ENCODE assay signal across 1 mouse cellular context in the genomic region with DNA sequence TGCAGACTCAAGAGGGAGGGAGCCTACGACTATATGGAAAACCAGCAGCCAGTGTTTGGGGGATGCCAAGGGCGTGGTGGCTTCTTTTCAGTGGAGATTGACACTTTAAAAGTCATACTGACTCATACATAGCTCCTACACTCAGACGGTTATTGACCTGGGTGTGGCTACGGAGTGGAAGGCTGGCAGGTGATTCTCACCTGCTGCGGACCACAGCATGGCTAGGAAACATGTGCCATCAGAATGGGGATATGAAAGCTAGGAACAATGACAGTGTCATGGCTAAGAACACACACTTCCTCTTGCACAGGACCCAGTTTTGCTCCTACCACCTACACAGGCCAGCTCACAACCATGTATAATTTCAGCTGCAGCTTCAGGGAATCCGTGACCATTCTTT.
TF ChIP-seq lines count a peak whose summit lies in the region.

No protein-coding gene starts in this region.

TF ChIP-seq in CH12.LX, 34 proteins besides CTCF, POLR2A, EP300 and RAD21 (continued from another document):
- TF ChIP-seq JUND (conservative IDR thresholded peaks at IDR 0.05; ENCODE audit: low read depth, low read length) (no peak), ETS1 (conservative IDR thresholded peaks at IDR 0.05; ENCODE audit: low read depth, low read length) (0 out of 2 replicates have a peak, but pooled peaks have one; percentile 27), UBTF (IDR thresholded peaks at IDR 0.05; ENCODE audit: low read depth, low read length) (no peak), TCF12 (IDR thresholded peaks at IDR 0.05; ENCODE audit: low read depth, low read length) (no peak)
